Mouse (Mus musculus) E14TG2a.4 (cell line): Measurements from ENCODE around the gene Nucb1.
A peak's percentile ranks its signal among the peaks of the same experiment; 100 is the strongest.
"Not testable (repeated sequence)": the region's sequence is repeated elsewhere in the genome, so short reads cannot be mapped to it uniquely, and the experiment has no call there.

ENCODE experiments used
- H3K27me3 ChIP-seq: 2 replicates; pipeline ENCODE4 v1.6.1; 2014; ENCODE audit warnings: low read length, control low read depth; ENCODE audit not compliant: insufficient read depth
- H3K36me3 ChIP-seq: 2 replicates; pipeline ENCODE4 v1.6.1; 2014; ENCODE audit warnings: low read length, control low read depth; ENCODE audit not compliant: insufficient read depth
- H3K4me1 ChIP-seq: replicated peaks from 2 replicates; pipeline ENCODE4 v1.6.1; 2014; ENCODE audit warnings: low read depth, low read length, control low read depth
- H3K4me3 ChIP-seq: replicated peaks from 2 replicates; pipeline ENCODE4 v1.5.1; 2014; ENCODE audit warnings: mild to moderate bottlenecking, low read length
- H3K9me3 ChIP-seq: 2 replicates; pipeline ENCODE4 v1.6.1; 2014; ENCODE audit warnings: low read length, control low read depth
- CTCF ChIP-seq: conservative IDR thresholded peaks from 2 replicates; pipeline ENCODE4 v1.5.1; 2014; ENCODE audit warnings: low read length
- NANOG ChIP-seq: IDR thresholded peaks from 2 replicates; pipeline ENCODE4 v1.6.1; 2014; ENCODE audit warnings: borderline replicate concordance, low read length, mixed read lengths
- POU5F1 ChIP-seq: IDR thresholded peaks from 2 replicates; pipeline ENCODE4 v1.6.1; 2014; ENCODE audit warnings: low read length, borderline replicate concordance

Nucb1 gene

DNA sequence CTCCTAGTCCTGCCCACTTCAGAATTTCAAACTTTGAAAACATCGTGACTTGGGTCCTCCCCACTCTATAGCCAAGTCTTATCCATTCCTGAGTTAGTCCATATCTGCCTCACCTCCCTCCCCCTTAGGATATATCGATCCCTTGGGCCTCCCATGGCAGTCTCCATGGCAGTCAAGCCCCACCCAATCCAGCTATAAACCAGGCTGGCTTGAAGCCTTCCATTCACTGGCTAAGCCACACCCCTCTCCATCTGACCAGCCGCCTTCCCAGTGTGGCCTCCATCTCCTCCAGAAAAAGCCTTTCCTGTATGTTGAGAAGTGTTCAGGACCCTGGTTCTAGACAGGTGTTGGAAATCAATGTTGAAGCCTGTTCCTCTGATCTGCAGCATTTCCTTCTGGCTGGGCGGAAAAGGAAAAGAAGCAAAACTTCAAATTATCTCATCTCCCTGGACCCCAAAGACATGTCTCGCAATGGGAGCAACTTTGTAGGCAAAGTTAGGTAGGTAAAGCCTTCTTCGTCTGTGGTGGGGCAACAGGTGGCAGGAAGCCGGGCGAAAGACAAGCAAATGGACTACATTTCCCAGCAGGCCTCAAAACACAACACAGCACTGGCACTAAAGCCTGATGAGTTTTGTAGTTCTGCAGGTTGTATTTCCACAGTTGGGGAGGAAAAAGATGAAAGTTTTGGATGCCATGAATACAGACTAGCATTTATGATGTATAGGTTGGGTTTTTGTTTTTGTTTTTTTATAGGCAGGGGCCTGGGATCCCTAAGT lies 9.3 kb upstream of the Nucb1 start:
- H3K4me1 ChIP-seq, result peaks cover 83% of the 10 kb centered on the region
- 0 out of 2 replicates have a peak overlapping the region, but pooled peaks have one; percentile 8 for H3K4me3 ChIP-seq
- H3K9me3 ChIP-seq, result no peaks in the 10 kb centered on the region
- no peaks in the 10 kb centered on the region for H3K27me3 ChIP-seq
- TF ChIP-seq CTCF, result no peak
- TF ChIP-seq POU5F1, result no peak
- no peak for TF ChIP-seq NANOG
- H3K36me3 ChIP-seq, result peaks cover 22% of the 10 kb centered on the region

DNA sequence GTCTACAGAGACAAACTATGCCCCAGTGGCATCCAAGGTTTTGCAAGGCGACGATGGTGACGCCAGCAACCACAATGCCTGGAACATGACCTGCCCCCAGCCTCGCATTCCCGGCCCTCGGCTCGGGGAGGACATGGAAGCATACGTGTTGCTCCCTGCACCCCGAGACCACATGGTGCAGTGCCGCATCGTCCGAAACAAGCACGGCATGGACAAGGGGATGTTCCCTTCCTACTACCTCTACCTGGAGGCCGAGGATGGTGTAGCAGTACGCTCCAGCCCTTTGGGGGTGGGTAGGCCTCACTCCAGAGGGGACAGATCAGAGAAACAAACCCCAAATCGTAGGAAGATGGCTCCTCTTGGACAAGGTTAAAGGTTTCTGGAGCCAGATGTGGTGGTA lies 8.4 kb upstream of the Nucb1 start:
- Histone ChIP-seq H3K4me1 (peaks cover 85% of the 10 kb centered on the region), H3K36me3 (peaks cover 14% of the 10 kb centered on the region), H3K9me3 (no peaks in the 10 kb centered on the region), H3K4me3 (peak overlapping the region; percentile 8; the same call in 1 of the 2 replicates), H3K27me3 (no peaks in the 10 kb centered on the region)
- no peak for TF ChIP-seq POU5F1
- no peak for TF ChIP-seq NANOG
- TF ChIP-seq CTCF, result no peak

GRCm38 (mm10) chr7:45516846-45517245 lies 6.6 kb upstream of the Nucb1 start:
- H3K4me1 ChIP-seq, result peaks cover 71% of the 10 kb centered on the region
- H3K36me3 ChIP-seq, H3K4me3 ChIP-seq, H3K9me3 ChIP-seq, H3K27me3 ChIP-seq: not testable (repeated sequence)

- no peaks in the 10 kb centered on the region for H3K36me3 ChIP-seq
- H3K4me3 ChIP-seq, result peak overlapping the region; percentile 1; the same call in 1 of the 2 replicates
- peaks cover 64% of the 10 kb centered on the region for H3K4me1 ChIP-seq
- no peaks in the 10 kb centered on the region for H3K27me3 ChIP-seq
- no peaks in the 10 kb centered on the region for H3K9me3 ChIP-seq
- TF ChIP-seq CTCF, result no peak
- no peak for TF ChIP-seq NANOG
- no peak for TF ChIP-seq POU5F1
Observed at GRCm38 (mm10) chr7:45515436-45515835, 5.2 kb upstream of the Nucb1 start.

DNA sequence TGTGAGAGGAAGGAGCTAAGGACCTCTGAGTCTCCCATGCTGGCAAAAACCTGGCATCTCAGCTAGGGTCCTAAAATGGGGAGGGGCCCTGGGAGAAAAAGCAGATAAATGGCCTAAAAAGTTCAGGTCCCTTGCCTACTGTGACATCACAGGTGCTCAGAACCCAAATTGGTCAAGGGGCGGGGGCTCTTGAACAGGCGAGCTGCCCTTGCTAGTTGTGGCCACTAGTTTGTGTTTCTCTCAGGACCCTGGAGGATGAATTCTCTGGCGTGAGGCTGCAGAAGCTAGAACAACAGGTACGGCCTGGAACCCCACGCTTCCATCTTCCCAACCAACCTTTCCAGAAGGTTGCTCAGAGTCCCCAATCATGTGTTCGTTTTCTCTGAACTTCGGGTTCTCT lies 4.2 kb upstream of the Nucb1 start:
- no peaks in the 10 kb centered on the region for H3K27me3 ChIP-seq
- TF ChIP-seq CTCF (no peak), NANOG (no peak), POU5F1 (no peak)
- H3K4me3 ChIP-seq, result peak overlapping the region; percentile 39
- no peaks in the 10 kb centered on the region for H3K36me3 ChIP-seq
- H3K9me3 ChIP-seq, result no peaks in the 10 kb centered on the region
- peaks cover 65% of the 10 kb centered on the region for H3K4me1 ChIP-seq

DNA sequence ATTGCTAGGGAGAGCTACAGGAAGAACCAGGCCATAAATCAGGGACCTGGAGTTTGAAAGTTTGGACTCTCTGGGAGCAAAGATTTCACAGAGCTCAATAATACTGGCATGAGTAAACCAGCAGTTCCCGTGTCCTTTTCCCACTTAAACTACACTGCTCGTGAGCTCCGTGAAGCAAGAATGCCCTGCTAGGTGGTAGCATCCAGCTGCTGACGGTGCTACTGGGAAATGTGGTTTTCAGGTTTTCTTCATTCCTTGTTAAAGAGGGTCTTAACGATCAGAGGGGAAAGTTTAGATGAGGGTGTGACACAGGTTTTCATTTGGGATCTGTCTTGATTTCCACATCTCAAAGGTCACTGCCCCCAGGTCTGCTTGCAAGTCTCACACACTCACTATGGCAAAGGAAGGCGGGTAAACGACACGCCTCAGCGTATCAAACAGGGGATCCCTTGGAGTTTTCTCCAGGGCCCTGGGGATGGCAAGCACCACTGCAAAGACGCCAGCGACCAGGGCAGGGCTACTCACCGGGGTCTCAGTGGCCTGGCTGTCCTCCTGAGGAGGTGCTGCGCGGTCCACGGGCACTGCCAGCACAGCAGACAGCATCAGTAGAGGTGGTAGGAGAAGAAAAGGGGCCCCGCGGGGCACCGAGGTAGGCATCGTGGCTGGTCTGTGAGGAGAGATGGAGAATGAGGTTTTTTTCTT lies 874 bp downstream of the Nucb1 start:
- no peaks in the 10 kb centered on the region for H3K9me3 ChIP-seq
- no peak for TF ChIP-seq CTCF

GRCm38 (mm10) chr7:45508561-45508960 lies 1.6 kb downstream of the Nucb1 start:
- no peak overlapping the region for H3K4me3 ChIP-seq
- no peaks in the 10 kb centered on the region for H3K27me3 ChIP-seq
- no peak for TF ChIP-seq CTCF
- peaks cover 49% of the 10 kb centered on the region for H3K36me3 ChIP-seq
- no peaks in the 10 kb centered on the region for H3K9me3 ChIP-seq
- H3K4me1 ChIP-seq, result peaks cover 26% of the 10 kb centered on the region

More for the DNA sequence above, 874 bp downstream of the Nucb1 start:
- Histone ChIP-seq H3K4me1 (peaks cover 33% of the 10 kb centered on the region), H3K36me3 (peaks cover 43% of the 10 kb centered on the region), H3K27me3 (no peaks in the 10 kb centered on the region), H3K4me3 (peak overlapping the region; percentile 89)

- TF ChIP-seq POU5F1, result no peak
- no peak for TF ChIP-seq CTCF
- no peak for TF ChIP-seq NANOG
- H3K4me1 ChIP-seq, result peaks cover 28% of the 10 kb centered on the region
- peaks cover 57% of the 10 kb centered on the region for H3K36me3 ChIP-seq
- H3K4me3 ChIP-seq, result no peak overlapping the region
- H3K9me3 ChIP-seq, result no peaks in the 10 kb centered on the region
- no peaks in the 10 kb centered on the region for H3K27me3 ChIP-seq
Observed at GRCm38 (mm10) chr7:45507583-45507982, 2.6 kb downstream of the Nucb1 start.

DNA sequence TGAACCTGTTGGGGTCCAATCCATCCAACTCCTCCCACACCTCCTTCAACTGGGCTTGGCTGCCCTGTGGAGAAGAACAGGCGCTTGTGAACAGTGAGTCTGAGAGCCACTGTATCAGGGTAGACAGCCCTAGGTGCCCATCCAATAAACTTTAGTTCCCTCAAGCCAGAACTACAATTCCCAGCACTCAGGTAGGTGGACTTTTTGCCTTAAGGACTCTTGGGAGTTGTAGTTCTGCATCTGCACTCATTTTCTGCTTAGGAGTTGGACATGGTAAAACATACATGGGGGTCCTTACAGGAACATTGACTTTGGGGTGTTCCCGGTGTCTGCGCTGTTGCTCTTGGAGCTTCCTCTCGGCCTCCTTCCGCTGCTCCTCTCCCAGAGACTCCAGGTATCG lies 11.8 kb downstream of the Nucb1 start:
- Histone ChIP-seq H3K4me1 (peaks cover 48% of the 10 kb centered on the region), H3K27me3 (no peaks in the 10 kb centered on the region), H3K4me3 (no peak overlapping the region), H3K36me3 (peaks cover 81% of the 10 kb centered on the region), H3K9me3 (no peaks in the 10 kb centered on the region)
- no peak for TF ChIP-seq NANOG
- TF ChIP-seq CTCF, result no peak
- no peak for TF ChIP-seq POU5F1
